Mouse (Mus musculus) intestine, postnatal 0 days (tissue): ENCODE measurements around the gene Fdxr. TPM values are rescaled to one million over a fixed set of nuclear protein-coding genes. Genes with fewer than 3 reads are reported as not detected.

Source experiments
- ATAC-seq: fragments of 200-750 bp; cut with Nextera tagmentation; 2 replicates; pipeline ENCODE4 v1.8.0; 2017; ENCODE audit warnings: mild to moderate bottlenecking, moderate TSS enrichment, moderate library complexity
- H3K27ac ChIP-seq: fragments of 300-500 bp; sonication (generic); 2 replicates; pipeline ENCODE4 v1.5.1; 2014; ENCODE audit warnings: mild to moderate bottlenecking, low read depth, low read length, moderate library complexity
- H3K27me3 ChIP-seq: fragments of 300-500 bp; sonication (generic); replicated peaks from 2 replicates; pipeline ENCODE4 v1.6.1; 2014; ENCODE audit warnings: low read length, mixed read lengths; ENCODE audit not compliant: control insufficient read depth, insufficient read depth
- H3K36me3 ChIP-seq: fragments of 300-500 bp; sonication (generic); 2 replicates; pipeline ENCODE4 v1.6.1; 2014; ENCODE audit warnings: mild to moderate bottlenecking, moderate library complexity; ENCODE audit not compliant: control insufficient read depth, insufficient read depth
- H3K4me1 ChIP-seq: fragments of 300-500 bp; sonication (generic); replicated peaks from 2 replicates; pipeline ENCODE4 v1.6.1; 2014; ENCODE audit warnings: antibody characterized with exemption, low read length, mixed read lengths; ENCODE audit not compliant: control insufficient read depth, insufficient read depth
- H3K4me2 ChIP-seq: fragments of 300-500 bp; sonication (generic); replicated peaks from 2 replicates; pipeline ENCODE4 v1.6.1; 2014; ENCODE audit warnings: low read depth, mild to moderate bottlenecking, moderate library complexity
- H3K4me3 ChIP-seq: fragments of 300-500 bp; sonication (generic); 2 replicates; pipeline ENCODE4 v1.5.1; 2014; ENCODE audit warnings: low read depth, low read length
- H3K9ac ChIP-seq: fragments of 300-500 bp; sonication (generic); 2 replicates; pipeline ENCODE4 v1.6.1; 2014; ENCODE audit warnings: mild to moderate bottlenecking, low read depth, low read length
- H3K9me3 ChIP-seq: fragments of 300-500 bp; sonication (generic); 2 replicates; pipeline ENCODE4 v1.6.1; 2016; ENCODE audit warnings: mixed run types; ENCODE audit not compliant: control insufficient read depth
- CTCF ChIP-seq: sonication (generic); IDR thresholded peaks from 2 replicates; pipeline ENCODE4 v1.5.1; 2016; ENCODE audit warnings: low read depth, mild to moderate bottlenecking, control low read depth, antibody characterized with exemption, moderate library complexity
- WGBS: fragments of 180-500 bp; shearing (Covaris S2); extraction: QIAGEN DNeasy Blood & Tissue Kit; methylation state at CpG from one replicate; pipeline ENCODE4 v1.1.7; 2014; 5-methylcytosine and 5-hydroxymethylcytosine counted together
- polyA plus RNA-seq: library from polyadenylated mRNA; unstranded; fragments of >200 nt; fragmentation: Nextera tagmentation; extraction: Ambion mirVana; gene quantifications from 2 replicates; pipeline ENCODE4 v1.2.1, GENCODE M21; 2015

The Fdxr gene
- polyA plus RNA-seq, 1 experiment from 2014 or later = 8.0 TPM

DNA sequence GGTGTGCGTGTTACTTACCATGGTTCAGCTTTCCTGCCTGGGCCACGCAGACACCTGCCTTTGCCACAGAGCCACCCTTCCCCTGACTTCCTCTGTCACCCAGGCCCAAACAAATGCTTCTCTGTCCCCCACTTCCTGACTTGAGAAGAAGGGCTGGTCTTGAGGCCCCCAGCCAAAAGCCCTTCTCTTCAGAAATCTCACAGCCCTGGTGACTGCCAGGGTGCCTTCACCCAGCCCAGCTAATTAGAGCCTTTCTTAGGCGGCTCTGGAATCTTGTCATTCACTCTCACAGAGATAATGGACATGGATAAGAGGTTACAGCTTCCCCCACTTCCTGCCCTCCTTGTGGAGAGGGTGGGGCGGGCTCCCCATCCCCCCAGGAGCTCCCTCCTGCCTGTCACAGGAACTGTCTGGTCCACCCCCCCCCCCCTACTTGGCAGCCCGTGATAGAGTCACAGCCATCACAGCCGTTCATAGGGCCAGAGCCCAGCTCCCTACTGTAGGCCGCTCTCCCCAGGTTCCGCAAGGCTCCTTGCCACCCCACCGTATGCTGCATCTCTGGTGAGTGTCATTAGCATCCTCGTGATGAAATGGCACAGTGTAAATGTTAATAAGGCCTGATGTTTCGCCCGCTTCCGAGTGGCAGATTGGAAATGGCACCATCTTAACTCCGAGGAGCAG is 49.9 kb downstream of the Fdxr start:
- no peak overlapping the region for H3K9ac ChIP-seq
- H3K27ac ChIP-seq = no peak overlapping the region
- no peaks in the 10 kb centered on the region for H3K36me3 ChIP-seq
- no peak for TF ChIP-seq CTCF
- no peak overlapping the region for H3K4me2 ChIP-seq
- no peak overlapping the region for H3K4me3 ChIP-seq
- H3K9me3 ChIP-seq = no peaks in the 10 kb centered on the region
- ATAC-seq = no peak
- no peaks in the 10 kb centered on the region for H3K27me3 ChIP-seq
- WGBS = 68% methylated on average over 14 of the region's 14 CpGs
- peaks cover 6% of the 10 kb centered on the region for H3K4me1 ChIP-seq

GRCm38 (mm10) chr11:115225301-115225700 is 51.5 kb downstream of the Fdxr start:
- H3K9ac ChIP-seq = no peak overlapping the region

DNA sequence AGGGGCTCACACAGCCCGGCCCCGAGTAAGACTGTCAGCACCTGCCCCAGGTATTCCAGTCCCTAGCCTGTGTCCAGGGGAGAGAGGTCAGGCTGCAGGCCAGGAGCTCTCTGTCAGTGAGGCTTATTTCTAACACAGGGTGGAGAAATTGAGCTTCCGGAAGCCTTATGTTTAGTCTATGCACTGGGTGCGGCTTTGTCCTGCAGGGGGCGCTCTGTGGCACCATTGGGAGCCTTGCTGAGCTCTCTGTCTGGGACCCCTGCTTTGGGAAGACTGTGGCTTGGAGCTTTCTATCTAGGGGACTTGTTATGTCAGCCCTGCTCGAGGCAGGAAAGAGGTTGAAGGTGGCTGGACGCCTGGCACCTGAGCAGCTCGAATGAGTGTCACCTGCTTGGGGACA is 52.0 kb downstream of the Fdxr start:
- H3K4me2 ChIP-seq = no peak overlapping the region
- no peak overlapping the region for H3K4me3 ChIP-seq
- peak; percentile 76 for TF ChIP-seq CTCF
- H3K27me3 ChIP-seq = no peaks in the 10 kb centered on the region
- no peaks in the 10 kb centered on the region for H3K9me3 ChIP-seq
- ATAC-seq = no peak
- peaks cover 6% of the 10 kb centered on the region for H3K36me3 ChIP-seq
- peaks cover 6% of the 10 kb centered on the region; the same call in 1 of the 2 replicates for H3K4me1 ChIP-seq
- 58% methylated on average over 8 of the region's 8 CpGs for WGBS
- H3K9ac ChIP-seq = no peak overlapping the region
- H3K27ac ChIP-seq = no peak overlapping the region

More at GRCm38 (mm10) chr11:115225301-115225700, 51.5 kb downstream of the Fdxr start:
- Histone ChIP-seq H3K27ac (no peak overlapping the region), H3K9me3 (no peaks in the 10 kb centered on the region), H3K4me3 (no peak overlapping the region), H3K36me3 (peaks cover 2% of the 10 kb centered on the region; the same call in 1 of the 2 replicates), H3K4me1 (peaks cover 3% of the 10 kb centered on the region; the same call in 1 of the 2 replicates), H3K4me2 (no peak overlapping the region), H3K27me3 (no peaks in the 10 kb centered on the region)
- no peak for TF ChIP-seq CTCF
- no peak for ATAC-seq
- 90% methylated on average over 6 of the region's 6 CpGs for WGBS

DNA sequence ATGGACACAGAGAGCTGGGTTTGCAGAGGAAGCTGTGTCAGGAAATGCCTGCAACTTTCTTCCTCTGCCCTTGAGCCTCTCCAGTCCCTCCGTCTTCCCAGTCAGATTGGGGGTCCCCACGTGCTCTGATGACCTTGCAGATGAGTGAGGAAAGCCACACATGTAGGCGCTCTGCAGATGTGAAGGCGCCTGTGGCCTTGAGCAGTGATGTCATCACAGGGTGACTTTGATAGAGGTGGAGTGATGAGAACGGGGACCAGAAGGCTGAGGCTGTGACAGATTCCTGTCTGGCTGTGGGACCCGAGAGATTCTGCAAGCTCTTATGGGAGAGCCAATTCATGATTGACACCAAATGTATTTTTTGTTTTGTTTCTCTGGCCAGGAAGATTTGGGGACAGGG is 53.0 kb downstream of the Fdxr start:
- Histone ChIP-seq H3K4me2 (no peak overlapping the region), H3K4me3 (no peak overlapping the region), H3K27ac (no peak overlapping the region), H3K27me3 (no peaks in the 10 kb centered on the region), H3K9me3 (no peaks in the 10 kb centered on the region), H3K36me3 (peaks cover 11% of the 10 kb centered on the region), H3K4me1 (peaks cover 9% of the 10 kb centered on the region), H3K9ac (no peak overlapping the region)
- TF ChIP-seq CTCF = no peak
- ATAC-seq = no peak
- 80% methylated on average over 6 of the region's 6 CpGs for WGBS

- no peak overlapping the region for H3K4me2 ChIP-seq
- 80% methylated on average over 11 of the region's 11 CpGs for WGBS
Measured at GRCm38 (mm10) chr11:115223451-115223850, 53.4 kb downstream of the Fdxr start.

GRCm38 (mm10) chr11:115222570-115222969 is 54.3 kb downstream of the Fdxr start:
- H3K36me3 ChIP-seq = peaks cover 11% of the 10 kb centered on the region
- H3K4me2 ChIP-seq = no peak overlapping the region
- no peak overlapping the region for H3K4me3 ChIP-seq
- no peak for TF ChIP-seq CTCF
- H3K9me3 ChIP-seq = no peaks in the 10 kb centered on the region
- no peak overlapping the region for H3K9ac ChIP-seq
- H3K27me3 ChIP-seq = no peaks in the 10 kb centered on the region
- ATAC-seq = no peak
- H3K4me1 ChIP-seq = peaks cover 12% of the 10 kb centered on the region
- WGBS = 57% methylated on average over 5 of the region's 5 CpGs
- H3K27ac ChIP-seq = no peak overlapping the region

More at GRCm38 (mm10) chr11:115223451-115223850, 53.4 kb downstream of the Fdxr start:
- no peak overlapping the region for H3K4me3 ChIP-seq
- no peak for ATAC-seq
- H3K27ac ChIP-seq = no peak overlapping the region
- peaks cover 11% of the 10 kb centered on the region for H3K36me3 ChIP-seq
- peaks cover 12% of the 10 kb centered on the region for H3K4me1 ChIP-seq
- TF ChIP-seq CTCF = no peak
- no peaks in the 10 kb centered on the region for H3K27me3 ChIP-seq
- H3K9ac ChIP-seq = no peak overlapping the region
- H3K9me3 ChIP-seq = no peaks in the 10 kb centered on the region

DNA sequence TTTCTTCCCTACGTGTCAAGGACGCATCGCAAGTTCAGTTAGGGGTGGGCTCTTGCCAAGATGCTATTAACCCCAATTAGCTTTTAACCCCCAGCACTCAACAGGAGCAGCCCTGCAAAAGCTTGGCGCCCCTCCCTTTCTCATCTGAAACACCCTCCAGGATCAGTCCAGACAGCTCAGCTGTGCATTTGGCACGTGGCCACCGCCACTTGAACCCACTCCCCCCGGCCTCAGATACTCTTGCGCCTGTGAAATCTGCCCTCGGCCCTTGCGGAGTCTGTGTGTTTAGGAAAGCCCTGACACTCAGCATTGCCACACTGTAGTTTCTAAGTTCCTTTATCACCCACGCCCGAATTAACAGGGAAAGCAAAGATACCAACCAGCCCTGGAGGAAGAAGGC is 54.8 kb downstream of the Fdxr start:
- Histone ChIP-seq H3K9ac (no peak overlapping the region), H3K36me3 (peaks cover 11% of the 10 kb centered on the region), H3K27me3 (no peaks in the 10 kb centered on the region), H3K4me2 (no peak overlapping the region; the same call in 1 of the 2 replicates), H3K27ac (no peak overlapping the region), H3K4me1 (peaks cover 12% of the 10 kb centered on the region), H3K9me3 (no peaks in the 10 kb centered on the region), H3K4me3 (no peak overlapping the region)
- ATAC-seq = no peak
- WGBS = 45% methylated on average over 12 of the region's 12 CpGs
- no peak for TF ChIP-seq CTCF
